Comparison of ENCODE assay signal across 13 mouse cellular contexts in the genomic region with DNA sequence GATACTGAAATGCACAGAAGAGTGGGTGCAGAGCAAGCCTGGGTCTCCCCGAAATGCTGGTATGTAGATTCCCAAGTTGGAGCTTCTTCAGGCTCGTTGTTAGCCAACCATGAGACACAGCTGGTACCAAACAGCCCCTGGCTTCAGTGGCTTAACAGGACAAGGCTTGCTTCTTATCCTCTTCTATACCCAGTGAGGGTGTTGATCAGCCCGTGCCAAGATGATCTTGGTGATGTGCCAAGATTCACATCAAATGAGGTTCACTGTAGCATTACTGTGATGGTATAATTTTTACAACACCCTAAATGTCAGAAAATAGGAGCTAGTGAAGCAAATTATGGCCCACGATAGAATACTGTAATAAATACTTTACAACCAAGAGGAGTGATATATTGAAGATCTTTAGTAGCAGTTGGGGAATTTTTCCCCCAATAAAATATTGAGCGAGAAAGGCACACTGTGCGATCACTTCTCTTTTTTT.
DNase-seq lines count a peak whose midpoint lies in the region; ATAC-seq and TF ChIP-seq lines count a peak whose summit lies in the region.
"Had no signal": no experiment of that assay in that cellular context is flagged by ENCODE, and none has a peak within 500 bp of the region (broad histone marks: within the 10 kb centered on the region; RNA-seq: fewer than 3 reads in every experiment).

No protein-coding gene starts in this region.

- H3K4me2 ChIP-seq in lung, embryonic 15.5 days = no peak overlapping the region
- H3K4me2 ChIP-seq in lung, postnatal 0 days (replicated peaks; ENCODE audit: low read depth, low read length) = no peak overlapping the region
- no peak overlapping the region for H3K4me2 ChIP-seq in embryonic facial prominence, embryonic 15.5 days (replicated peaks)
- H3K4me2 ChIP-seq: heart, embryonic 13.5 days; liver, embryonic 13.5 days had no signal

- H3K4me1 ChIP-seq in lung, embryonic 15.5 days = peaks cover 11% of the 10 kb centered on the region
- 0 out of 2 replicates have a peak, but pooled peaks cover 2% of the 10 kb centered on the region for H3K4me1 ChIP-seq in lung, postnatal 0 days (ENCODE audit: insufficient read depth, low read depth, low read length)
- H3K4me1 ChIP-seq in embryonic facial prominence, embryonic 15.5 days = peaks cover 15% of the 10 kb centered on the region
- H3K4me1 ChIP-seq: liver, embryonic 13.5 days had no signal

- intact Hi-C loops in gastrocnemius, adult 2 months (cut with DNase I) = no loop called here

- H3K36me3 ChIP-seq in lung, embryonic 15.5 days = no peaks in the 10 kb centered on the region
- no peaks in the 10 kb centered on the region for H3K36me3 ChIP-seq in lung, postnatal 0 days (ENCODE audit: insufficient read depth, low read length)
- H3K36me3 ChIP-seq in embryonic facial prominence, embryonic 15.5 days = no peaks in the 10 kb centered on the region
- H3K36me3 ChIP-seq: heart, embryonic 13.5 days; liver, embryonic 13.5 days had no signal

- no peak for DNase-seq in gastrocnemius, adult 2 months
- no peak for DNase-seq in gastrocnemius, postnatal 10 days
- no peak for DNase-seq in lung, postnatal 0 days (ENCODE audit: low spot score)
- DNase-seq in large intestine, adult 2 months (ENCODE audit: low read depth, low spot score) = peak; percentile 16
- DNase-seq in kidney, adult 9 months = no peak
- no peak for DNase-seq in ovary, postnatal 10 days (ENCODE audit: low spot score)
- DNase-seq: cerebellum, adult 11-12 months; liver, embryonic 13.5 days; thymus, postnatal 14 days had no signal

- H3K27me3 ChIP-seq in lung, embryonic 15.5 days = no peaks in the 10 kb centered on the region
- no peaks in the 10 kb centered on the region; the same call in 1 of the 2 replicates for H3K27me3 ChIP-seq in lung, postnatal 0 days (replicated peaks; ENCODE audit: insufficient read depth, low read length)
- no peaks in the 10 kb centered on the region for H3K27me3 ChIP-seq in embryonic facial prominence, embryonic 15.5 days
- H3K27me3 ChIP-seq: heart, embryonic 13.5 days; liver, embryonic 13.5 days had no signal

- TF ChIP-seq CTCF in gastrocnemius, adult 2 months (IDR thresholded peaks at IDR 0.05) = no peak
- no peak for TF ChIP-seq CTCF in lung, postnatal 0 days (IDR thresholded peaks at IDR 0.05)

- 68% methylated on average over 6 of the region's 6 CpGs for WGBS in lung, embryonic 15.5 days
- 67% methylated on average over 6 of the region's 6 CpGs for WGBS in lung, postnatal 0 days
- 66% methylated on average over 6 of the region's 6 CpGs for WGBS in embryonic facial prominence, embryonic 15.5 days
- WGBS in large intestine, adult 2 months = 23% methylated on average over 6 of the region's 6 CpGs

- TF ChIP-seq EP300 in lung, postnatal 0 days (IDR thresholded peaks at IDR 0.05) = no peak

- no peak for ATAC-seq in lung, embryonic 15.5 days (ENCODE audit: borderline replicate concordance, extremely low read depth, low FRiP score, low TSS enrichment)
- no peak for ATAC-seq in lung, postnatal 0 days
- ATAC-seq in embryonic facial prominence, embryonic 15.5 days (ENCODE audit: insufficient number of reproducible peaks, low FRiP score, low TSS enrichment, low read depth) = no peak

- H3K27ac ChIP-seq in gastrocnemius, adult 2 months = peak overlapping the region; percentile 86
- peak overlapping the region; percentile 36; the same call in 1 of the 2 replicates for H3K27ac ChIP-seq in lung, embryonic 15.5 days
- no peak overlapping the region for H3K27ac ChIP-seq in lung, postnatal 0 days (ENCODE audit: low read length)
- H3K27ac ChIP-seq in embryonic facial prominence, embryonic 15.5 days (replicated peaks) = peak overlapping the region; percentile 48; the same call in 1 of the 2 replicates
- H3K27ac ChIP-seq: heart, embryonic 13.5 days; liver, embryonic 13.5 days had no signal

- no peak overlapping the region; the same call in 1 of the 2 replicates for H3K4me3 ChIP-seq in gastrocnemius, adult 2 months
- H3K4me3 ChIP-seq in lung, embryonic 15.5 days = no peak overlapping the region
- no peak overlapping the region for H3K4me3 ChIP-seq in lung, postnatal 0 days (ENCODE audit: low read depth, low read length)
- H3K4me3 ChIP-seq in embryonic facial prominence, embryonic 15.5 days (replicated peaks) = no peak overlapping the region
- H3K4me3 ChIP-seq: erythroblast, embryonic 14.5 days; heart, embryonic 13.5 days; liver, embryonic 13.5 days had no signal

- H3K9ac ChIP-seq in lung, embryonic 15.5 days = no peak overlapping the region
- H3K9ac ChIP-seq in lung, postnatal 0 days (replicated peaks; ENCODE audit: low read depth) = no peak overlapping the region
- H3K9ac ChIP-seq in embryonic facial prominence, embryonic 15.5 days = no peak overlapping the region
- H3K9ac ChIP-seq: heart, embryonic 13.5 days; liver, embryonic 13.5 days had no signal

- no peaks in the 10 kb centered on the region for H3K9me3 ChIP-seq in lung, embryonic 15.5 days
- no peaks in the 10 kb centered on the region for H3K9me3 ChIP-seq in lung, postnatal 0 days (ENCODE audit: low read length)
- H3K9me3 ChIP-seq in embryonic facial prominence, embryonic 15.5 days (replicated peaks) = no peaks in the 10 kb centered on the region
- H3K9me3 ChIP-seq: heart, embryonic 13.5 days; liver, embryonic 13.5 days had no signal
